8 mouse cellular contexts compared by ENCODE assay signal in genomic region chr1:172325680-172326535, GRCm38 (mm10). TPM values are rescaled to one million over a fixed set of nuclear protein-coding genes. Genes with fewer than 3 reads are reported as not detected.
DNase-seq lines count a peak whose midpoint lies in the region; ATAC-seq and TF ChIP-seq lines count a peak whose summit lies in the region.

No protein-coding gene starts in this region.

- H3K27ac ChIP-seq in embryonic facial prominence, embryonic 11.5 days (replicated peaks; ENCODE audit: low read depth, low read length): 0 out of 2 replicates have a peak overlapping the region, but pooled peaks have one; percentile 28

- peak; percentile 78 for DNase-seq in adrenal gland, adult 2 months
- peak; percentile 74 for DNase-seq in embryonic facial prominence, embryonic 11.5 days (ENCODE audit: low spot score)
- DNase-seq in left cerebral cortex, postnatal 14 days (ENCODE audit: low spot score in 2 of 2): peak; percentile 66 to 74
- DNase-seq in right cerebral cortex, postnatal 25 days: peak; percentile 77
- peak; percentile 63 for DNase-seq in yolk sac, embryonic 10.5 days (ENCODE audit: low spot score)

- peak overlapping the region; percentile 76 for H3K4me3 ChIP-seq in E14TG2a.4 (replicated peaks; ENCODE audit: low read length)
- H3K4me3 ChIP-seq in embryonic facial prominence, embryonic 11.5 days (ENCODE audit: low read depth, low read length): peak overlapping the region; percentile 41

- intact Hi-C loops in left cerebral cortex, postnatal 14 days (cut with DNase I): no loop called here

- peaks cover 1% of the 10 kb centered on the region for H3K36me3 ChIP-seq in E14TG2a.4 (ENCODE audit: insufficient read depth, low read length)
- H3K36me3 ChIP-seq in embryonic facial prominence, embryonic 11.5 days (replicated peaks; ENCODE audit: control insufficient read depth, insufficient read depth, low read depth, low read length): no peaks in the 10 kb centered on the region

- no peaks in the 10 kb centered on the region for H3K9me3 ChIP-seq in E14TG2a.4 (ENCODE audit: low read length)
- no peaks in the 10 kb centered on the region for H3K9me3 ChIP-seq in embryonic facial prominence, embryonic 11.5 days (replicated peaks; ENCODE audit: control insufficient read depth, low read length)

- peak overlapping the region; percentile 44 for H3K9ac ChIP-seq in embryonic facial prominence, embryonic 11.5 days (replicated peaks; ENCODE audit: low read length)

- TF ChIP-seq CTCF in E14TG2a.4 (conservative IDR thresholded peaks at IDR 0.05; ENCODE audit: low read length): no peak; the same call in 1 of the 2 replicates

- peaks cover 70% of the 10 kb centered on the region for H3K4me1 ChIP-seq in E14TG2a.4 (replicated peaks; ENCODE audit: low read depth, low read length)
- H3K4me1 ChIP-seq in embryonic facial prominence, embryonic 11.5 days (ENCODE audit: control insufficient read depth, insufficient read depth, low read length): no peaks in the 10 kb centered on the region; the same call in 1 of the 2 replicates

- peak overlapping the region; percentile 76 for H3K4me2 ChIP-seq in embryonic facial prominence, embryonic 11.5 days (ENCODE audit: low read depth, low read length)

- ATAC-seq in embryonic facial prominence, embryonic 11.5 days (replicated peaks; ENCODE audit: insufficient number of reproducible peaks, low FRiP score, low TSS enrichment, low read depth): peak; percentile 49; the same call in 1 of the 2 replicates
- peak; percentile 72 to 84 for ATAC-seq in hematopoietic stem cell, adult 5-6 weeks (replicated peaks in 1 of 2; ENCODE audit: insufficient read depth in 1 of 2, low FRiP score in 2 of 2, low TSS enrichment in 1 of 2, low read depth in 1 of 2, poor library complexity in 2 of 2, severe bottlenecking in 2 of 2)
- peak; percentile 88 for ATAC-seq in megakaryocyte, adult 5-6 weeks (ENCODE audit: poor library complexity, severe bottlenecking)

- 21% methylated on average over 94 of the region's 94 CpGs for WGBS in embryonic facial prominence, embryonic 11.5 days

- peaks cover 79% of the 10 kb centered on the region for H3K27me3 ChIP-seq in E14TG2a.4 (ENCODE audit: insufficient read depth, low read length)
- H3K27me3 ChIP-seq in embryonic facial prominence, embryonic 11.5 days (ENCODE audit: control insufficient read depth, insufficient read depth, low read length): peaks cover 34% of the 10 kb centered on the region

RNA-seq across cellular contexts. Expression of gene Kcnj9, which starts 3.2 kb away (rescaled TPM):
- under 1 TPM; 0.09 to 0.17 TPM for total RNA-seq in adrenal gland, adult 2 months (2021)
- 0.67 and 0.85 TPM in 2 replicates for polyA plus RNA-seq in adrenal gland, adult 2 months (2012; rRNA removed)
- polyA plus RNA-seq in embryonic facial prominence, embryonic 11.5 days (2014; fragmentation: Nextera tagmentation; extraction: Ambion mirVana): 0.54 and 0.65 TPM in 2 replicates
- total RNA-seq in hematopoietic stem cell, adult 5-6 weeks (2017): not detected in 2 replicates
- total RNA-seq in left cerebral cortex, postnatal 14 days (2021): 100 to 1,000 TPM; 119 to 130 TPM
- not detected in 2 replicates for total RNA-seq in megakaryocyte, adult 5-6 weeks (2015)
- total RNA-seq in megakaryocyte, adult 5-6 weeks (2017): not detected in 2 replicates

RNA-seq across cellular contexts. Expression of gene Kcnj10, which starts 15.1 kb away (rescaled TPM):
- 1 to 10 TPM; 1.0 to 1.1 TPM for total RNA-seq in adrenal gland, adult 2 months (2021)
- 0.99 and 1.1 TPM in 2 replicates for polyA plus RNA-seq in adrenal gland, adult 2 months (2012; rRNA removed)
- 0.07 and 0.11 TPM in 2 replicates for polyA plus RNA-seq in embryonic facial prominence, embryonic 11.5 days (2014; fragmentation: Nextera tagmentation; extraction: Ambion mirVana)
- 0.38 TPM in 1 of 2 replicates, not detected in the other for total RNA-seq in hematopoietic stem cell, adult 5-6 weeks (2017)
- total RNA-seq in left cerebral cortex, postnatal 14 days (2021): 10 to 100 TPM; 79.5 to 84.5 TPM
- total RNA-seq in megakaryocyte, adult 5-6 weeks (2015): 0.23 and 0.42 TPM in 2 replicates
- total RNA-seq in megakaryocyte, adult 5-6 weeks (2017): 0.26 and 0.28 TPM in 2 replicates

RNA-seq across cellular contexts. Expression of gene Atp1a2, which starts 28.0 kb away (rescaled TPM):
- total RNA-seq in adrenal gland, adult 2 months (2021): 100 to 1,000 TPM; 126 to 247 TPM
- polyA plus RNA-seq in adrenal gland, adult 2 months (2012; rRNA removed): 57.3 and 85.0 TPM in 2 replicates
- polyA plus RNA-seq in embryonic facial prominence, embryonic 11.5 days (2014; fragmentation: Nextera tagmentation; extraction: Ambion mirVana): 0.60 and 0.65 TPM in 2 replicates
- not detected in 2 replicates for total RNA-seq in hematopoietic stem cell, adult 5-6 weeks (2017)
- total RNA-seq in left cerebral cortex, postnatal 14 days (2021): 100 to 1,000 TPM; 571 to 592 TPM
- total RNA-seq in megakaryocyte, adult 5-6 weeks (2015): 0.02 TPM in 1 of 2 replicates, not detected in the other
- not detected in 2 replicates for total RNA-seq in megakaryocyte, adult 5-6 weeks (2017)

RNA-seq across cellular contexts. Expression of gene Pigm, which starts 50.4 kb away (rescaled TPM):
- total RNA-seq in adrenal gland, adult 2 months (2021): 10 to 100 TPM in 1 of 2 experiments, 1 to 10 TPM in 1; 9.2 to 11.2 TPM
- polyA plus RNA-seq in adrenal gland, adult 2 months (2012; rRNA removed): 10.4 and 11.0 TPM in 2 replicates
- 11.4 and 12.3 TPM in 2 replicates for polyA plus RNA-seq in embryonic facial prominence, embryonic 11.5 days (2014; fragmentation: Nextera tagmentation; extraction: Ambion mirVana)
- total RNA-seq in hematopoietic stem cell, adult 5-6 weeks (2017): 17.4 and 19.5 TPM in 2 replicates
- 10 to 100 TPM in 1 of 2 experiments, 1 to 10 TPM in 1; 9.8 to 10.5 TPM for total RNA-seq in left cerebral cortex, postnatal 14 days (2021)
- 14.1 and 15.5 TPM in 2 replicates for total RNA-seq in megakaryocyte, adult 5-6 weeks (2015)
- total RNA-seq in megakaryocyte, adult 5-6 weeks (2017): 14.8 and 15.1 TPM in 2 replicates

Comparison
In these comparisons a context has a peak if more than half of its experiments do, and no peak if none do; other contexts are left out.
1. Peak in every context shown above with its lines: DNase-seq, ATAC-seq, H3K4me3 ChIP-seq and H3K27ac ChIP-seq.
2. RNA of gene Kcnj9, which starts 3.2 kb away (total RNA-seq): 119 to 130 TPM in left cerebral cortex, postnatal 14 days; 0.09 to 0.17 TPM in adrenal gland, adult 2 months, not detected in hematopoietic stem cell, adult 5-6 weeks and not detected in megakaryocyte, adult 5-6 weeks; every median in the first group is over 100 times any median in the second.
3. RNA of gene Kcnj10, which starts 15.1 kb away (total RNA-seq): 79.5 to 84.5 TPM in left cerebral cortex, postnatal 14 days; 1.0 to 1.1 TPM in adrenal gland, adult 2 months, 0.23 to 0.42 TPM in megakaryocyte, adult 5-6 weeks and 0.38 TPM in hematopoietic stem cell, adult 5-6 weeks; every median in the first group is over 10 times any median in the second.
4. RNA of gene Atp1a2, which starts 28.0 kb away (total RNA-seq): 571 to 592 TPM in left cerebral cortex, postnatal 14 days and 126 to 247 TPM in adrenal gland, adult 2 months; not detected in hematopoietic stem cell, adult 5-6 weeks and 0.02 TPM in megakaryocyte, adult 5-6 weeks; every median in the first group is over 100 times any median in the second.